Mouse (Mus musculus) spleen, adult 2 months (tissue): ENCODE data around the gene Fam13a. TPM values are rescaled to one million over a fixed set of nuclear protein-coding genes. Genes with fewer than 3 reads are reported as not detected.
A peak's percentile ranks its signal among the peaks of the same experiment; 100 is the strongest.

Experiments used
- DNase-seq, 2 experiments: peaks; one replicate each; pipeline versions ENCODE4 v3.0.0 to v3.0.0-alpha.2; 2012 to 2021; ENCODE audit warnings: low spot score in 2 of 2, low read depth in 1 of 2
- H3K27ac ChIP-seq: fragments of 200-500 bp; 2 replicates; pipeline ENCODE4 v1.5.1; 2012; ENCODE audit warnings: low read length, inconsistent platforms; ENCODE audit not compliant: insufficient read depth
- H3K27me3 ChIP-seq: fragments of 200-500 bp; 2 replicates; pipeline ENCODE4 v1.6.1; 2012; ENCODE audit warnings: mild to moderate bottlenecking, moderate library complexity, low read length, inconsistent platforms; ENCODE audit not compliant: control insufficient read depth, insufficient read depth
- H3K36me3 ChIP-seq: fragments of 200-500 bp; 2 replicates; pipeline ENCODE4 v1.6.1; 2012; ENCODE audit warnings: mild to moderate bottlenecking, low read length, inconsistent platforms; ENCODE audit not compliant: control insufficient read depth, insufficient read depth
- H3K4me1 ChIP-seq: fragments of 200-500 bp; 2 replicates; pipeline ENCODE4 v1.6.1; 2011; ENCODE audit warnings: inconsistent platforms; ENCODE audit not compliant: control insufficient read depth, insufficient read depth, insufficient read length
- H3K4me3 ChIP-seq: fragments of 200-500 bp; 2 replicates; pipeline ENCODE4 v1.5.1; 2011; ENCODE audit warnings: mild to moderate bottlenecking, inconsistent platforms; ENCODE audit not compliant: insufficient read depth, insufficient read length; ENCODE audit errors: extremely low read depth
- CTCF ChIP-seq: fragments of 200-500 bp; IDR thresholded peaks from 2 replicates; pipeline ENCODE4 v1.5.1; 2011; ENCODE audit warnings: mild to moderate bottlenecking, inconsistent platforms; ENCODE audit not compliant: insufficient read depth, insufficient read length, insufficient replicate concordance; ENCODE audit errors: extremely low read depth
- POLR2A ChIP-seq: fragments of 200-500 bp; IDR thresholded peaks from 2 replicates; pipeline ENCODE4 v1.6.1; 2011; ENCODE audit warnings: low read depth, low read length, inconsistent platforms
- WGBS: fragments of 180-500 bp; shearing (Covaris S2); methylation state at CpG from one replicate; pipeline ENCODE4 v1.1.7; 2018; 5-methylcytosine and 5-hydroxymethylcytosine counted together
- polyA plus RNA-seq: library from polyadenylated mRNA; depleted of rRNA; stranded (reverse); fragments of >200 nt; gene quantifications from 2 replicates; pipeline ENCODE4 v1.2.3, GENCODE M21; 2012

Fam13a gene
- polyA plus RNA-seq, 1 experiment = 0.78 TPM

- TF ChIP-seq CTCF = no peak
- no peak for TF ChIP-seq POLR2A
- no peak overlapping the region for H3K27ac ChIP-seq
- H3K36me3 ChIP-seq = no peaks in the 10 kb centered on the region
- no peak overlapping the region for H3K4me3 ChIP-seq
- H3K4me1 ChIP-seq = no peaks in the 10 kb centered on the region
- no peak for DNase-seq
- no peaks in the 10 kb centered on the region for H3K27me3 ChIP-seq
- 83% methylated on average over 5 of the region's 5 CpGs for WGBS
These were observed 8.4 kb upstream of the Fam13a start for GRCm38 (mm10) chr6:59032748-59033147.

- H3K27me3 ChIP-seq = no peaks in the 10 kb centered on the region
- TF ChIP-seq CTCF = no peak
- no peak for TF ChIP-seq POLR2A
- H3K36me3 ChIP-seq = no peaks in the 10 kb centered on the region
- no peak for DNase-seq
- no peak overlapping the region for H3K27ac ChIP-seq
- 94% methylated on average over 6 of the region's 6 CpGs for WGBS
- no peaks in the 10 kb centered on the region for H3K4me1 ChIP-seq
- no peak overlapping the region for H3K4me3 ChIP-seq
These were observed 7.2 kb upstream of the Fam13a start for GRCm38 (mm10) chr6:59031539-59031938.

GRCm38 (mm10) chr6:59030667-59031066 lies 6.3 kb upstream of the Fam13a start:
- Histone ChIP-seq H3K4me1 (no peaks in the 10 kb centered on the region), H3K36me3 (no peaks in the 10 kb centered on the region), H3K4me3 (no peak overlapping the region), H3K27ac (no peak overlapping the region), H3K27me3 (no peaks in the 10 kb centered on the region)
- TF ChIP-seq CTCF (no peak), POLR2A (no peak)
- 89% methylated on average over 2 of the region's 2 CpGs for WGBS
- no peak for DNase-seq

- Histone ChIP-seq H3K4me1 (no peaks in the 10 kb centered on the region), H3K27ac (no peak overlapping the region), H3K4me3 (no peak overlapping the region), H3K36me3 (no peaks in the 10 kb centered on the region), H3K27me3 (no peaks in the 10 kb centered on the region)
- no peak for TF ChIP-seq CTCF
- no peak for TF ChIP-seq POLR2A
- no peak for DNase-seq
These were observed 5.7 kb upstream of the Fam13a start for GRCm38 (mm10) chr6:59030037-59030436.

GRCm38 (mm10) chr6:59028871-59029270 lies 4.5 kb upstream of the Fam13a start:
- no peaks in the 10 kb centered on the region for H3K36me3 ChIP-seq
- WGBS = 73% methylated on average over 2 of the region's 2 CpGs
- no peaks in the 10 kb centered on the region for H3K27me3 ChIP-seq
- no peak overlapping the region for H3K4me3 ChIP-seq
- H3K4me1 ChIP-seq = no peaks in the 10 kb centered on the region
- no peak for TF ChIP-seq CTCF
- no peak for TF ChIP-seq POLR2A
- no peak for DNase-seq
- no peak overlapping the region for H3K27ac ChIP-seq

- WGBS = 57% methylated on average over 3 of the region's 3 CpGs
- TF ChIP-seq CTCF (no peak), POLR2A (no peak)
- Histone ChIP-seq H3K4me1 (no peaks in the 10 kb centered on the region), H3K27me3 (no peaks in the 10 kb centered on the region; the same call in 1 of the 2 replicates), H3K36me3 (no peaks in the 10 kb centered on the region), H3K4me3 (no peak overlapping the region), H3K27ac (no peak overlapping the region)
- no peak for DNase-seq
These were observed 457 bp upstream of the Fam13a start for GRCm38 (mm10) chr6:59024806-59025205.

- TF ChIP-seq CTCF (no peak), POLR2A (no peak)
- Histone ChIP-seq H3K4me1 (no peaks in the 10 kb centered on the region), H3K4me3 (peak overlapping the region; percentile 57; the same call in 1 of the 2 replicates), H3K27ac (no peak overlapping the region), H3K27me3 (no peaks in the 10 kb centered on the region; the same call in 1 of the 2 replicates), H3K36me3 (no peaks in the 10 kb centered on the region)
- WGBS = 55% methylated on average over 6 of the region's 6 CpGs
- DNase-seq = no peak
These were observed 740 bp downstream of the Fam13a start for GRCm38 (mm10) chr6:59023455-59024163.
